In genomic region chr8:53607040-53607439, GRCm38 (mm10) we compare ENCODE assay signal across 9 mouse cellular contexts. TPM values are rescaled to one million over a fixed set of nuclear protein-coding genes. Genes with fewer than 3 reads are reported as not detected.
DNase-seq lines count a peak whose midpoint lies in the region; ATAC-seq lines count a peak whose summit lies in the region.
"Had no signal": no experiment of that assay in that cellular context is flagged by ENCODE, and none has a peak within 500 bp of the region (broad histone marks: within the 10 kb centered on the region; RNA-seq: fewer than 3 reads in every experiment).

No protein-coding gene starts in this region.

- H3K27ac ChIP-seq in heart, embryonic 11.5 days (ENCODE audit: low read depth, low read length), result no peak overlapping the region
- no peak overlapping the region for H3K27ac ChIP-seq in liver, embryonic 11.5 days (ENCODE audit: low read depth, low read length)
- H3K27ac ChIP-seq: embryonic facial prominence, embryonic 12.5 days had no signal

- no peak overlapping the region for H3K4me2 ChIP-seq in heart, embryonic 11.5 days
- H3K4me2 ChIP-seq in liver, embryonic 11.5 days, result no peak overlapping the region
- H3K4me2 ChIP-seq: embryonic facial prominence, embryonic 12.5 days had no signal

- no peaks in the 10 kb centered on the region; the same call in 1 of the 2 replicates for H3K36me3 ChIP-seq in heart, embryonic 11.5 days (ENCODE audit: control insufficient read depth, insufficient read depth, low read length)
- H3K36me3 ChIP-seq in liver, embryonic 11.5 days (ENCODE audit: control insufficient read depth, insufficient read depth, low read length), result peaks cover 3% of the 10 kb centered on the region; the same call in 1 of the 2 replicates
- H3K36me3 ChIP-seq: embryonic facial prominence, embryonic 12.5 days had no signal

- DNase-seq in heart, adult 11 months, result peak; percentile 71
- peak; percentile 4 for DNase-seq in c-Kit-negative CD71-positive TER-119-positive erythroid progenitor cells, embryonic 14.5 days (ENCODE audit: low read depth, low spot score)
- no peak for DNase-seq in liver, embryonic 11.5 days (ENCODE audit: low spot score)
- no peak for DNase-seq in testis, postnatal 10 days (ENCODE audit: low spot score)

- no peak for ATAC-seq in heart, embryonic 11.5 days (replicated peaks; ENCODE audit: insufficient number of reproducible peaks, low FRiP score, low TSS enrichment)
- ATAC-seq in CD4-positive, CD25-positive, alpha-beta regulatory T cell, adult 4 months, result peak; percentile 99
- ATAC-seq in granulocyte monocyte progenitor cell, adult 5-6 weeks (replicated peaks; ENCODE audit: poor library complexity, severe bottlenecking), result peak; percentile 95
- ATAC-seq in liver, embryonic 11.5 days (replicated peaks; ENCODE audit: low FRiP score), result peak; percentile 84
- peak; percentile 95 for ATAC-seq in neutrophil, adult 5-6 weeks (ENCODE audit: extremely low read depth, insufficient number of reproducible peaks, low FRiP score, poor library complexity, severe bottlenecking)

- H3K4me3 ChIP-seq in heart, embryonic 11.5 days (ENCODE audit: low read depth, low read length), result no peak overlapping the region
- no peak overlapping the region for H3K4me3 ChIP-seq in liver, embryonic 11.5 days (ENCODE audit: low read depth, low read length)
- H3K4me3 ChIP-seq: embryonic facial prominence, embryonic 12.5 days had no signal

- no peaks in the 10 kb centered on the region for H3K4me1 ChIP-seq in heart, embryonic 11.5 days (ENCODE audit: control insufficient read depth, insufficient read depth, low read length)
- no peaks in the 10 kb centered on the region for H3K4me1 ChIP-seq in liver, embryonic 11.5 days (replicated peaks; ENCODE audit: control insufficient read depth, insufficient read depth, low read length)
- H3K4me1 ChIP-seq: embryonic facial prominence, embryonic 12.5 days had no signal

- H3K9ac ChIP-seq in heart, embryonic 11.5 days (ENCODE audit: low read depth, low read length), result no peak overlapping the region
- no peak overlapping the region for H3K9ac ChIP-seq in liver, embryonic 11.5 days (ENCODE audit: low read depth, low read length)
- H3K9ac ChIP-seq: embryonic facial prominence, embryonic 12.5 days had no signal

- H3K27me3 ChIP-seq in heart, embryonic 11.5 days (ENCODE audit: control insufficient read depth, insufficient read depth, low read length), result no peaks in the 10 kb centered on the region
- no peaks in the 10 kb centered on the region for H3K27me3 ChIP-seq in liver, embryonic 11.5 days (replicated peaks; ENCODE audit: control insufficient read depth, insufficient read depth, low read length)
- H3K27me3 ChIP-seq: embryonic facial prominence, embryonic 12.5 days had no signal

- WGBS in heart, embryonic 11.5 days (ENCODE audit: insufficient replicate concordance), result 36% methylated on average over 3 of the region's 3 CpGs
- WGBS in liver, embryonic 11.5 days, result 29% methylated on average over 3 of the region's 3 CpGs

- H3K9me3 ChIP-seq in heart, embryonic 11.5 days (replicated peaks; ENCODE audit: control insufficient read depth, low read length), result no peaks in the 10 kb centered on the region
- H3K9me3 ChIP-seq in liver, embryonic 11.5 days (ENCODE audit: control insufficient read depth, low read length), result no peaks in the 10 kb centered on the region
- H3K9me3 ChIP-seq: embryonic facial prominence, embryonic 12.5 days had no signal

RNA-seq across cellular contexts. Expression of gene Neil3, which starts 31.8 kb away (rescaled TPM):
- polyA plus RNA-seq in heart, embryonic 11.5 days (2014; fragmentation: Nextera tagmentation; extraction: Ambion mirVana), result 17.4 and 19.4 TPM in 2 replicates
- 1 to 10 TPM; 1.9 to 4.9 TPM for polyA plus RNA-seq in CD4-positive, CD25-positive, alpha-beta regulatory T cell, adult 4 months (2017; shearing (Covaris generic))
- 29.8 and 42.0 TPM in 2 replicates for total RNA-seq in granulocyte monocyte progenitor cell, adult 5-6 weeks (2014; fragmentation: Nextera tagmentation)
- 29.3 and 32.9 TPM in 2 replicates for total RNA-seq in granulocyte monocyte progenitor cell, adult 5-6 weeks (2017)
- 22.1 and 24.6 TPM in 2 replicates for polyA plus RNA-seq in liver, embryonic 11.5 days (2014; fragmentation: Nextera tagmentation; extraction: Ambion mirVana)
- total RNA-seq in neutrophil, adult 5-6 weeks (2017), result 1.6 and 3.3 TPM in 2 replicates

Comparison
In these comparisons a context has a peak if more than half of its experiments do, and no peak if none do; other contexts are left out.
1. DNase-seq: peak in heart, adult 11 months (single experiment) and c-Kit-negative CD71-positive TER-119-positive erythroid progenitor cells, embryonic 14.5 days (single experiment); none in liver, embryonic 11.5 days (single experiment) and testis, postnatal 10 days (single experiment).